Mouse (Mus musculus): Measurements from ENCODE around the gene Tbc1d17. TPM values are rescaled to one million over a fixed set of nuclear protein-coding genes. Genes with fewer than 3 reads are reported as not detected.

Gene Tbc1d17
- polyA plus RNA-seq (2015; fragmentation: Nextera tagmentation; extraction: Ambion mirVana), result 81.5 and 95.5 TPM in 2 replicates

DNA sequence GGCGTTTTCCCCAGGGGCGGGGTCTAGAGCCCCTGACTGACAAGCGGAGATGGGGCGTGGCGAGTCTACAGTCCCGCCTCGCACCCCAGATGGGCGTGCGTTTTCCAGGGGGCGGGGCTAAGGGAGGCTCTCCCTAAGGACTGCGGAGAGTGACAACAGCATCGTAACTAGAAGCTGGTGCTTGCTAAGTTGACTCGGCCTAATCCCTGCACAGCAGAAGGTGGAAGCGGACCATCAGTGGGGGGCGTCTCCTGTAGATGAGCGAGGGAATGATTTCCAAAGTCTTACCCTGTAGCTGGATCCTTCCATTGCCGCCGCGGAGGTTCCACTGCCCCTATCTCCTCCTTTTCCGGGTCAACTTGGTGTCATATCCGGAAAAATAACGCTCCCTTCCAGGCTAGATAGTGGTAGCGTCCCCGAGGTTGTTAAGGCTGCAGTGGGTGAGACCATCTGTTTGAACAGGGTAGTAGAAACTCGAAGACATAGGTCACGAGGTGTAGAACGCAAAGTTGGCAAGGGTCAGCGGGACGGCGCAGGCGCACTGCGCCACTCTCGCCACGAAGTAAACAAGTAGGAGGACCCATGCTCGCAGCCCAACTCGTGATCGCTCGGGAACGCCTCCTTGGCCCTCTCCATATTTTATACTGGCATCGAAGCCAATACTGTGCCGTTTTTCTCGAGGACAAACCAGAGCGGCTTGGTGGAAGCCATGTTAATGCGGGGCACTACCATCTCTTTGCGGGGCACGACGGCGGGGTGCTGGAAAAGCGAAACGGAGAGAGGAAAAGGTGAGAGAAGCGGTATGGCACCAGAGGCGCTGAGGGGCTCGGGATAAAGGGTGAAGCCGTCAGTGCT, at the start of gene Tbc1d17, which contains the start of gene Akt1s1:
Gene Tbc1d17 (minus strand): TSS at position 519 of the 855 bp plus-strand sequence.
Gene Akt1s1 (plus strand): TSS at position 431 of the 855 bp plus-strand sequence.
- peak within 1 kb of the TSS; percentile 81 for H3K4me3 ChIP-seq
- peaks cover 40% of the 10 kb centered on the region for H3K4me1 ChIP-seq
- peak within 1 kb of the TSS; percentile 98 for H3K27ac ChIP-seq
- H3K9ac ChIP-seq, result peak within 1 kb of the TSS; percentile 83
- peak; percentile 89 for ATAC-seq
- H3K4me2 ChIP-seq, result peak within 1 kb of the TSS; percentile 78
- no peaks in the 10 kb centered on the region for H3K27me3 ChIP-seq
- WGBS, result under 1% methylated on average over 54 of the region's 54 CpGs
- peaks cover 45% of the 10 kb centered on the region for H3K36me3 ChIP-seq (ENCODE audit: poor library complexity, severe bottlenecking)
- H3K9me3 ChIP-seq (replicated peaks), result no peaks in the 10 kb centered on the region

GRCm38 (mm10) chr7:44898607-44899006, 49.7 kb upstream of the Tbc1d17 start:
- peaks cover 53% of the 10 kb centered on the region for H3K36me3 ChIP-seq (ENCODE audit: poor library complexity, severe bottlenecking)
- no peak for ATAC-seq
- H3K27ac ChIP-seq, result no peak overlapping the region
- H3K4me1 ChIP-seq, result peaks cover 62% of the 10 kb centered on the region
- no peak overlapping the region; the same call in 1 of the 2 replicates for H3K4me2 ChIP-seq
- H3K9ac ChIP-seq, result peak overlapping the region; percentile 43; the same call in 1 of the 2 replicates
- H3K27me3 ChIP-seq, result no peaks in the 10 kb centered on the region
- no peaks in the 10 kb centered on the region for H3K9me3 ChIP-seq (replicated peaks)
- no peak overlapping the region for H3K4me3 ChIP-seq
- WGBS, result 42% methylated on average over 19 of the region's 19 CpGs

GRCm38 (mm10) chr7:44896499-44896898, 47.6 kb upstream of the Tbc1d17 start:
- 26% methylated on average over 10 of the region's 10 CpGs for WGBS
- ATAC-seq, result no peak

GRCm38 (mm10) chr7:44895593-44896434, 46.9 kb upstream of the Tbc1d17 start, which contains the start of gene Fuz:
TSS of gene Fuz (plus strand) at chr7:44896079.
- peak; percentile 78 for ATAC-seq
- peaks cover 65% of the 10 kb centered on the region for H3K4me1 ChIP-seq
- no peaks in the 10 kb centered on the region for H3K27me3 ChIP-seq
- H3K36me3 ChIP-seq (ENCODE audit: poor library complexity, severe bottlenecking), result peaks cover 26% of the 10 kb centered on the region
- peak within 1 kb of the TSS; percentile 78 for H3K9ac ChIP-seq
- peak within 1 kb of the TSS; percentile 62 for H3K4me3 ChIP-seq
- H3K27ac ChIP-seq, result peak within 1 kb of the TSS; percentile 95
- H3K4me2 ChIP-seq, result peak within 1 kb of the TSS; percentile 78
- under 1% methylated on average over 34 of the region's 34 CpGs for WGBS
- H3K9me3 ChIP-seq (replicated peaks), result no peaks in the 10 kb centered on the region

More at GRCm38 (mm10) chr7:44896499-44896898, 47.6 kb upstream of the Tbc1d17 start:
- Histone ChIP-seq H3K4me2 (peak overlapping the region; percentile 78), H3K36me3 (ENCODE audit: poor library complexity, severe bottlenecking) (peaks cover 32% of the 10 kb centered on the region), H3K27me3 (no peaks in the 10 kb centered on the region), H3K27ac (peak overlapping the region; percentile 95), H3K9me3 (replicated peaks) (no peaks in the 10 kb centered on the region), H3K4me3 (peak overlapping the region; percentile 62), H3K9ac (peak overlapping the region; percentile 78), H3K4me1 (peaks cover 65% of the 10 kb centered on the region)

GRCm38 (mm10) chr7:44895206-44895592, 46.3 kb upstream of the Tbc1d17 start:
- Histone ChIP-seq H3K4me1 (peaks cover 65% of the 10 kb centered on the region), H3K36me3 (ENCODE audit: poor library complexity, severe bottlenecking) (peaks cover 26% of the 10 kb centered on the region), H3K9ac (peak overlapping the region; percentile 52), H3K27me3 (no peaks in the 10 kb centered on the region), H3K4me2 (peak overlapping the region; percentile 78), H3K9me3 (replicated peaks) (no peaks in the 10 kb centered on the region), H3K27ac (peak overlapping the region; percentile 95), H3K4me3 (peak overlapping the region; percentile 62)
- 14% methylated on average over 7 of the region's 7 CpGs for WGBS
- ATAC-seq, result no peak

DNA sequence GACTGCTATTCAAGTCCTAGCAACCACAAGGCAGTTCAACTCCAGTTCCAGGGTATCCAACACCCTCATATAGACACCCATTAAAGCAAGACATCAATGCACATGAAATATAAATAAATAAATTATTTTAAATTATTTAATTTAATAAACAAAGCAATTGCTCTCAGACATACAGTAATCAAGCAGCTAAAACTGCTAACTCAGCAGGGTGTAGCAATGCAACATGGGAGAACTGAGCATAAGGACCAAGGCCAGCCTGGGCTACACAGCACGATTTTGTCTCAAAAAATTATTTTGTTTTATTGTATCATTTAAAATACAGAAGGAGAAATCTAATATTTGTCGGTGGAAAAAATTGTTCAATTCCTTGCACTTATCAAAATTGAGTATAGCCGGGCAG, 45.3 kb upstream of the Tbc1d17 start:
- no peak overlapping the region for H3K9ac ChIP-seq
- H3K27ac ChIP-seq, result peak overlapping the region; percentile 95
- no peak for ATAC-seq
- H3K4me2 ChIP-seq, result peak overlapping the region; percentile 78; the same call in 1 of the 2 replicates
- no peaks in the 10 kb centered on the region for H3K27me3 ChIP-seq
- H3K9me3 ChIP-seq (replicated peaks), result no peaks in the 10 kb centered on the region
- WGBS, result 87% methylated on average over 3 of the region's 3 CpGs
- H3K36me3 ChIP-seq (ENCODE audit: poor library complexity, severe bottlenecking), result peaks cover 23% of the 10 kb centered on the region
- H3K4me1 ChIP-seq, result peaks cover 68% of the 10 kb centered on the region
- H3K4me3 ChIP-seq, result no peak overlapping the region

- Histone ChIP-seq H3K4me1 (peaks cover 67% of the 10 kb centered on the region), H3K36me3 (ENCODE audit: poor library complexity, severe bottlenecking) (peaks cover 24% of the 10 kb centered on the region), H3K9me3 (replicated peaks) (no peaks in the 10 kb centered on the region), H3K27ac (peak overlapping the region; percentile 95), H3K27me3 (no peaks in the 10 kb centered on the region), H3K4me2 (peak overlapping the region; percentile 57), H3K9ac (peak overlapping the region; percentile 35; the same call in 1 of the 2 replicates), H3K4me3 (peak overlapping the region; percentile 22)
- ATAC-seq, result no peak
- 2% methylated on average over 8 of the region's 8 CpGs for WGBS
These were observed 44.3 kb upstream of the Tbc1d17 start for GRCm38 (mm10) chr7:44893197-44893596.

DNA sequence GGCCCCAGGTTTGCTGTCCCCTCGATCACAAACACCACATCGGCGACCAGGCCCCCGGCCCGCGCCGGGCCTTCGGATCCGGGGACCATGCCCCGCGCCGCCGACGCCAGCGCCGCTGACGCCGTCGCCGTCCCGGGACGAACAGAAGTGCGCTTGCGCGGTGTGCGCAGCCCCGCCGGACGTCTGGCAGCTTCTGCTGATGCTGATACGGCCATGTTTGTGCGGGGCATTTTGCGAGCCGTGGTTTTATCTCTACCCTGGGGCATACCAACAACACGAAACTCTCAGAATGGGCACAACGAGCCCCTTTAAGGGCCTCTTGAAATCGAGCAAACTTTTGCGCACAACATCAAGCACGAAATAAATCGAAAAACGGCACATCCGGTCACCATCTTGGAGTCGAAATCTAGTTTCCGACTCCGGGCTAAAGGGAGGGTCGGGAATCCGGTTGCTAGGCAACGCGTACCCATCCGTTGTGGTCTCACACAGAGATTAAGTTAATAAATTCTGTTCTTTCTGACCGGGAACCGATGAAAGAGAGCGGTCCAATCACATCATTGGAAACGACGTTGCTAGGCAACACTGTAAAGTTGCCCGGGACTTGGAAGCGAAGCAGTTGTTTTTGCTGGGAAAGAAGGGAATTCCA, 43.5 kb upstream of the Tbc1d17 start, which contains the start of gene Med25:
Gene Med25 (minus strand): TSS at position 437 of the 646 bp plus-strand sequence.
- H3K27me3 ChIP-seq, result no peaks in the 10 kb centered on the region
- peaks cover 30% of the 10 kb centered on the region for H3K36me3 ChIP-seq (ENCODE audit: poor library complexity, severe bottlenecking)
- H3K4me2 ChIP-seq, result peak within 1 kb of the TSS; percentile 95
- no peaks in the 10 kb centered on the region for H3K9me3 ChIP-seq (replicated peaks)
- peak within 1 kb of the TSS; percentile 91 for H3K9ac ChIP-seq
- peak within 1 kb of the TSS; percentile 85 for H3K4me3 ChIP-seq
- peaks cover 61% of the 10 kb centered on the region for H3K4me1 ChIP-seq
- peak; percentile 78 for ATAC-seq
- H3K27ac ChIP-seq, result peak within 1 kb of the TSS; percentile 96
- WGBS, result under 1% methylated on average over 56 of the region's 56 CpGs

GRCm38 (mm10) chr7:44891611-44892010, 42.7 kb upstream of the Tbc1d17 start:
- peak overlapping the region; percentile 85 for H3K4me3 ChIP-seq
- peaks cover 53% of the 10 kb centered on the region for H3K4me1 ChIP-seq
- WGBS, result 14% methylated on average over 6 of the region's 6 CpGs

DNA sequence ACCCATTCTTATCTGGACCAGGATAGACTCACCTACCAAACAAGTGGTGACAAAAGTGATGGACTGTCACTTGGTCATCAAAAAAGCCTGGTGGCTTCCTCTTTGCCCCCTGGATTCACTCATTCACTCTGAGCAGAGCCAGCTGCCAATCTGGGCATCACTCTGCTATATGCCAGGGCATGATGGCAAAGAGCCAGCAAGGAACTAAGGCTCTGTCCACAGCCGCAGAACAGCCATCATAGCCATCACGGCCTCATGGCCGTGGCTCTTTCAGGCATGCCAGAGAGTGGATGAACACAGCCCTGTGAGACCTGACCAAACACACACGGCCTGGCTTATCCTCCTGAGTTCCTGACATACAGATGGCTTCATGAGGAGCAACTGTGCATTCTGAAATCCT, 41.9 kb upstream of the Tbc1d17 start:
- H3K9ac ChIP-seq, result peak overlapping the region; percentile 91
- ATAC-seq, result no peak
- H3K4me2 ChIP-seq, result peak overlapping the region; percentile 95
- no peaks in the 10 kb centered on the region for H3K9me3 ChIP-seq (replicated peaks)
- WGBS, result 65% methylated on average over 4 of the region's 4 CpGs
- H3K27ac ChIP-seq, result no peak overlapping the region
- peaks cover 48% of the 10 kb centered on the region for H3K4me1 ChIP-seq
- peaks cover 46% of the 10 kb centered on the region for H3K36me3 ChIP-seq (ENCODE audit: poor library complexity, severe bottlenecking)
- H3K27me3 ChIP-seq, result no peaks in the 10 kb centered on the region
- H3K4me3 ChIP-seq, result peak overlapping the region; percentile 85

More at GRCm38 (mm10) chr7:44891611-44892010, 42.7 kb upstream of the Tbc1d17 start:
- Histone ChIP-seq H3K27ac (peak overlapping the region; percentile 96), H3K36me3 (ENCODE audit: poor library complexity, severe bottlenecking) (peaks cover 38% of the 10 kb centered on the region), H3K27me3 (no peaks in the 10 kb centered on the region), H3K9ac (peak overlapping the region; percentile 91), H3K9me3 (replicated peaks) (no peaks in the 10 kb centered on the region), H3K4me2 (peak overlapping the region; percentile 95)
- no peak for ATAC-seq

DNA sequence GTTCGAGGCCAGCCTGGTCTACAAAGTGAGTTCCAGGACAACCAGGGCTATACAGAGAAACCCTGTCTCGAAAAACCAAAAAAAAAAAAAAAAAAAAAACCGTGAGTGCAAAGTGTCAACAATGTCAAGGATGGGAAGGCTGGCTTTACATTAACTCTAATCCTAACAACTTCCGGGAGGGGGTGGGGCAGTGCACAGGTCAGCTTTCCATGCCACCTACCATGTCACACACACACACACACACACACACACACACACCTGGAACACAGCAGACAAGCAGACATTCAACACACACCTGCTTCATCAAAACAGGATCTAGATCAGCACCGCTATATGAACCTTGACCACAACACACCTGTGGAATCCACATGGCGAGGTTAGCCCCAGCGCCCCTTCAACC, 41.3 kb upstream of the Tbc1d17 start:
- peak overlapping the region; percentile 95 for H3K4me2 ChIP-seq
- no peaks in the 10 kb centered on the region for H3K9me3 ChIP-seq (replicated peaks)
- peak overlapping the region; percentile 91 for H3K9ac ChIP-seq
- H3K4me3 ChIP-seq, result peak overlapping the region; percentile 85
- 83% methylated on average over 7 of the region's 7 CpGs for WGBS
- H3K27ac ChIP-seq, result no peak overlapping the region
- H3K27me3 ChIP-seq, result no peaks in the 10 kb centered on the region
- peaks cover 45% of the 10 kb centered on the region for H3K4me1 ChIP-seq
- peaks cover 52% of the 10 kb centered on the region for H3K36me3 ChIP-seq (ENCODE audit: poor library complexity, severe bottlenecking)
- ATAC-seq, result no peak

Measured in forebrain, embryonic 13.5 days (tissue).